Mouse (Mus musculus) hindbrain, postnatal 0 days (tissue): ENCODE results near the gene Bdh1. TPM values are rescaled to one million over a fixed set of nuclear protein-coding genes. Genes with fewer than 3 reads are reported as not detected.

Experiments
- ATAC-seq: fragments of 200-750 bp; cut with Nextera tagmentation; 2 replicates; pipeline ENCODE4 v1.8.0; 2017; ENCODE audit warnings: mild to moderate bottlenecking, moderate TSS enrichment, moderate library complexity
- DNase-seq: peaks from one replicate; pipeline ENCODE4 v3.0.0-alpha.2; 2015; ENCODE audit warnings: low spot score
- H3K27ac ChIP-seq: fragments of 300-500 bp; sonication (generic); 2 replicates; pipeline ENCODE4 v1.5.1; 2014; ENCODE audit warnings: mild to moderate bottlenecking
- H3K27me3 ChIP-seq: fragments of 300-500 bp; sonication (generic); 2 replicates; pipeline ENCODE4 v1.6.1; 2014; ENCODE audit warnings: low read length, mixed read lengths; ENCODE audit not compliant: insufficient read depth
- H3K36me3 ChIP-seq: fragments of 300-500 bp; sonication (generic); 2 replicates; pipeline ENCODE4 v1.6.1; 2014; ENCODE audit warnings: low read length, mixed read lengths; ENCODE audit not compliant: insufficient read depth
- H3K4me1 ChIP-seq: fragments of 300-500 bp; sonication (generic); 2 replicates; pipeline ENCODE4 v1.6.1; 2014; ENCODE audit warnings: antibody characterized with exemption, low read length, mixed read lengths; ENCODE audit not compliant: insufficient read depth
- H3K4me2 ChIP-seq: fragments of 300-500 bp; sonication (generic); 2 replicates; pipeline ENCODE4 v1.6.1; 2014; ENCODE audit warnings: low read depth, mild to moderate bottlenecking, low read length, moderate library complexity, mixed read lengths
- H3K4me3 ChIP-seq: fragments of 300-500 bp; sonication (generic); 2 replicates; pipeline ENCODE4 v1.5.1; 2014; ENCODE audit warnings: low read length
- H3K9ac ChIP-seq: fragments of 300-500 bp; sonication (generic); replicated peaks from 2 replicates; pipeline ENCODE4 v1.6.1; 2014; ENCODE audit warnings: mild to moderate bottlenecking, low read length, moderate library complexity, mixed read lengths
- H3K9me3 ChIP-seq: fragments of 300-500 bp; sonication (generic); 2 replicates; pipeline ENCODE4 v1.6.1; 2016; ENCODE audit warnings: low read length, mixed read lengths
- CTCF ChIP-seq: IDR thresholded peaks from 2 replicates; pipeline ENCODE4 v1.5.1; 2016; ENCODE audit warnings: antibody characterized with exemption, control low read depth, low read depth
- WGBS: fragments of 180-500 bp; shearing (Covaris S2); extraction: QIAGEN DNeasy Blood & Tissue Kit; methylation state at CpG from one replicate; pipeline ENCODE4 v1.1.7; 2014; 5-methylcytosine and 5-hydroxymethylcytosine counted together
- polyA plus RNA-seq: library from polyadenylated mRNA; unstranded; fragments of >200 nt; fragmentation: Nextera tagmentation; extraction: Ambion mirVana; gene quantifications from 2 replicates; pipeline ENCODE4 v1.2.1, GENCODE M21; 2015
- total RNA-seq: library from RNA; depleted of rRNA; stranded (reverse); fragments of >200 nt; gene quantifications from 2 replicates; pipeline ENCODE4 v1.2.3, GENCODE M21; 2014

The Bdh1 gene
- total and polyA plus RNA-seq, 2 experiments from 2014 or later, result 102 to 137 TPM

- Histone ChIP-seq H3K9me3 (no peaks in the 10 kb centered on the region), H3K4me2 (no peak overlapping the region), H3K4me3 (no peak overlapping the region), H3K27me3 (no peaks in the 10 kb centered on the region), H3K4me1 (peaks cover 7% of the 10 kb centered on the region; the same call in 1 of the 2 replicates), H3K36me3 (no peaks in the 10 kb centered on the region), H3K27ac (no peak overlapping the region), H3K9ac (no peak overlapping the region)
- ATAC-seq (no peak), DNase-seq (no peak)
- WGBS, result 95% methylated on average over 1 of the region's 1 CpGs
- TF ChIP-seq CTCF, result no peak
These were observed 51.1 kb downstream of the Bdh1 start for GRCm38 (mm10) chr16:31473226-31473625.

- Histone ChIP-seq H3K4me2 (no peak overlapping the region), H3K4me1 (peaks cover 7% of the 10 kb centered on the region; the same call in 1 of the 2 replicates), H3K27me3 (no peaks in the 10 kb centered on the region), H3K4me3 (no peak overlapping the region), H3K36me3 (no peaks in the 10 kb centered on the region), H3K9me3 (no peaks in the 10 kb centered on the region), H3K9ac (no peak overlapping the region), H3K27ac (peak overlapping the region; percentile 7; the same call in 1 of the 2 replicates)
- TF ChIP-seq CTCF, result no peak
- DNase-seq (peak; percentile 59), ATAC-seq (peak; percentile 32; the same call in 1 of the 2 replicates)
- 38% methylated on average over 9 of the region's 9 CpGs for WGBS
These were observed 53.3 kb downstream of the Bdh1 start for GRCm38 (mm10) chr16:31475123-31475968.

GRCm38 (mm10) chr16:31476872-31477603 lies 55.0 kb downstream of the Bdh1 start:
- no peak for TF ChIP-seq CTCF
- no peaks in the 10 kb centered on the region for H3K9me3 ChIP-seq
- no peaks in the 10 kb centered on the region for H3K36me3 ChIP-seq
- no peak overlapping the region for H3K4me3 ChIP-seq
- no peak for DNase-seq
- H3K9ac ChIP-seq, result no peak overlapping the region
- WGBS, result 49% methylated on average over 7 of the region's 7 CpGs
- no peak overlapping the region for H3K27ac ChIP-seq
- peaks cover 7% of the 10 kb centered on the region; the same call in 1 of the 2 replicates for H3K4me1 ChIP-seq
- no peaks in the 10 kb centered on the region for H3K27me3 ChIP-seq
- ATAC-seq, result no peak
- no peak overlapping the region for H3K4me2 ChIP-seq

- WGBS, result 93% methylated on average over 5 of the region's 5 CpGs
- no peak overlapping the region for H3K4me3 ChIP-seq
- no peak overlapping the region for H3K4me2 ChIP-seq
- H3K27ac ChIP-seq, result no peak overlapping the region
- no peak for ATAC-seq
- no peaks in the 10 kb centered on the region for H3K27me3 ChIP-seq
- H3K9ac ChIP-seq, result no peak overlapping the region
- no peaks in the 10 kb centered on the region for H3K36me3 ChIP-seq
- no peaks in the 10 kb centered on the region for H3K9me3 ChIP-seq
- H3K4me1 ChIP-seq, result peaks cover 8% of the 10 kb centered on the region; the same call in 1 of the 2 replicates
- DNase-seq, result no peak
- no peak for TF ChIP-seq CTCF
These were observed 63.3 kb downstream of the Bdh1 start for GRCm38 (mm10) chr16:31485336-31485735.

GRCm38 (mm10) chr16:31487266-31487665 lies 65.2 kb downstream of the Bdh1 start:
- H3K27ac ChIP-seq, result no peak overlapping the region
- H3K4me3 ChIP-seq, result no peak overlapping the region
- H3K27me3 ChIP-seq, result no peaks in the 10 kb centered on the region
- H3K9me3 ChIP-seq, result no peaks in the 10 kb centered on the region
- ATAC-seq (no peak), DNase-seq (no peak)
- no peak overlapping the region for H3K4me2 ChIP-seq
- no peak overlapping the region for H3K9ac ChIP-seq
- H3K36me3 ChIP-seq, result no peaks in the 10 kb centered on the region
- no peak for TF ChIP-seq CTCF
- 92% methylated on average over 3 of the region's 3 CpGs for WGBS
- H3K4me1 ChIP-seq, result peaks cover 8% of the 10 kb centered on the region; the same call in 1 of the 2 replicates

- no peak overlapping the region for H3K4me3 ChIP-seq
- ATAC-seq (0 out of 2 replicates have a peak, but pooled peaks have one; percentile 24), DNase-seq (peak; percentile 59)
- no peak overlapping the region for H3K27ac ChIP-seq
- TF ChIP-seq CTCF, result peak; percentile 10; the same call in 1 of the 2 replicates
- peaks cover 16% of the 10 kb centered on the region for H3K4me1 ChIP-seq
- H3K36me3 ChIP-seq, result no peaks in the 10 kb centered on the region
- H3K9ac ChIP-seq, result no peak overlapping the region
- 11% methylated on average over 3 of the region's 3 CpGs for WGBS
- no peaks in the 10 kb centered on the region for H3K27me3 ChIP-seq
- H3K4me2 ChIP-seq, result no peak overlapping the region
- H3K9me3 ChIP-seq, result no peaks in the 10 kb centered on the region
These were observed 67.0 kb downstream of the Bdh1 start for GRCm38 (mm10) chr16:31489096-31489495.
